Mouse (Mus musculus) neural tube, embryonic 14.5 days (tissue): Measurements from ENCODE around the gene Tmem132a. TPM values are rescaled to one million over a fixed set of nuclear protein-coding genes. Genes with fewer than 3 reads are reported as not detected.
A peak's percentile ranks its signal among the peaks of the same experiment; 100 is the strongest.

Experiments
- ATAC-seq: fragments of 200-750 bp; cut with Nextera tagmentation; 2 replicates; pipeline ENCODE4 v1.8.0; 2017; ENCODE audit warnings: low read depth, mild to moderate bottlenecking, moderate TSS enrichment, moderate library complexity
- H3K27ac ChIP-seq: fragments of 300-500 bp; sonication (generic); 2 replicates; pipeline ENCODE4 v1.5.1; 2014; ENCODE audit warnings: low read depth, mild to moderate bottlenecking, control low read depth, low read length, moderate library complexity, mixed read lengths
- H3K27me3 ChIP-seq: fragments of 300-500 bp; sonication (generic); 2 replicates; pipeline ENCODE4 v1.6.1; 2014; ENCODE audit warnings: low read length; ENCODE audit not compliant: control insufficient read depth, insufficient read depth
- H3K36me3 ChIP-seq: fragments of 300-500 bp; sonication (generic); 2 replicates; pipeline ENCODE4 v1.6.1; 2014; ENCODE audit warnings: low read length, mixed read lengths; ENCODE audit not compliant: control insufficient read depth, insufficient read depth
- H3K4me1 ChIP-seq: fragments of 300-500 bp; sonication (generic); 2 replicates; pipeline ENCODE4 v1.6.1; 2014; ENCODE audit warnings: low read length; ENCODE audit not compliant: control insufficient read depth, insufficient read depth
- H3K4me2 ChIP-seq: fragments of 300-500 bp; sonication (generic); 2 replicates; pipeline ENCODE4 v1.6.1; 2014; ENCODE audit warnings: mild to moderate bottlenecking, low read depth, low read length, control low read depth
- H3K4me3 ChIP-seq: fragments of 300-500 bp; sonication (generic); 2 replicates; pipeline ENCODE4 v1.5.1; 2014; ENCODE audit warnings: low read depth, low read length, control low read depth, mixed read lengths
- H3K9ac ChIP-seq: fragments of 300-500 bp; sonication (generic); replicated peaks from 2 replicates; pipeline ENCODE4 v1.6.1; 2014; ENCODE audit warnings: low read depth, mild to moderate bottlenecking, control low read depth, low read length, mixed read lengths
- H3K9me3 ChIP-seq: fragments of 300-500 bp; sonication (generic); 2 replicates; pipeline ENCODE4 v1.6.1; 2016; ENCODE audit warnings: low read length; ENCODE audit not compliant: control insufficient read depth
- WGBS: fragments of 180-500 bp; shearing (Covaris S2); extraction: QIAGEN DNeasy Blood & Tissue Kit; methylation state at CpG from one replicate; pipeline ENCODE4 v1.1.7; 2014; 5-methylcytosine and 5-hydroxymethylcytosine counted together
- polyA plus RNA-seq: library from polyadenylated mRNA; unstranded; fragments of >200 nt; fragmentation: Nextera tagmentation; extraction: Ambion mirVana; gene quantifications from 2 replicates; pipeline ENCODE4 v1.2.1, GENCODE M21; 2014

Tmem132a gene
- polyA plus RNA-seq, 1 experiment from 2014 or later, result 132 TPM

GRCm38 (mm10) chr19:10867946-10868622 is 1.7 kb downstream of the Tmem132a start:
- Histone ChIP-seq H3K4me2 (peak overlapping the region; percentile 90), H3K9me3 (no peaks in the 10 kb centered on the region), H3K27me3 (no peaks in the 10 kb centered on the region), H3K36me3 (peaks cover 48% of the 10 kb centered on the region), H3K4me3 (peak overlapping the region; percentile 88), H3K27ac (0 out of 2 replicates have a peak overlapping the region, but pooled peaks have one; percentile 28), H3K9ac (peak overlapping the region; percentile 96), H3K4me1 (peaks cover 14% of the 10 kb centered on the region; the same call in 1 of the 2 replicates)
- WGBS, result 37% methylated on average over 5 of the region's 5 CpGs
- no peak for ATAC-seq

DNA sequence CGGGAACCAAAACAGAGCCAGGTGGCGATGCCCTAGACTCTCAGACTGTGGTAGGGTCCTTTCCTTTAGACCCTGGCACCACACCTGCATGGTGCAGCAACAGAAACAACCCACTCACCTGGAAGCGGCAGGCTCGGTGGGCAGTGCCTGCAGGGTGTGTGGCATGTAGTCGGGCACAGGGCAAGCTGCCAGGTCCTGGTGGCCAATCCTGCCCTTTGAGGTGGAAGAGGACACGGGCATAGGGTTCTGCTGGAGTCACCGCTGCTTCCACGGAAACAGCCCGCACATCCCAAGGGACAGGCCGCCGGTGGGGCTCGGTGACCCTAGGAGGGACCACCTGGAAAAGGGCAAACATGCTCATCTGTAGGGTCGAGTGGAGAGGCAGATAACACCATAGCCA is 3.4 kb downstream of the Tmem132a start:
- Histone ChIP-seq H3K27ac (no peak overlapping the region), H3K4me2 (no peak overlapping the region), H3K36me3 (peaks cover 51% of the 10 kb centered on the region), H3K4me3 (no peak overlapping the region), H3K4me1 (peaks cover 14% of the 10 kb centered on the region; the same call in 1 of the 2 replicates), H3K9me3 (no peaks in the 10 kb centered on the region), H3K27me3 (no peaks in the 10 kb centered on the region), H3K9ac (no peak overlapping the region)
- no peak for ATAC-seq
- 91% methylated on average over 13 of the region's 13 CpGs for WGBS

GRCm38 (mm10) chr19:10860072-10860497 is 9.7 kb downstream of the Tmem132a start:
- Histone ChIP-seq H3K4me3 (no peak overlapping the region), H3K4me2 (no peak overlapping the region), H3K36me3 (peaks cover 83% of the 10 kb centered on the region), H3K4me1 (no peaks in the 10 kb centered on the region), H3K9me3 (no peaks in the 10 kb centered on the region), H3K27ac (no peak overlapping the region), H3K27me3 (no peaks in the 10 kb centered on the region), H3K9ac (no peak overlapping the region)
- 53% methylated on average over 21 of the region's 22 CpGs for WGBS
- no peak for ATAC-seq

- Histone ChIP-seq H3K4me3 (no peak overlapping the region), H3K4me2 (no peak overlapping the region), H3K9me3 (no peaks in the 10 kb centered on the region), H3K27me3 (no peaks in the 10 kb centered on the region), H3K9ac (no peak overlapping the region), H3K4me1 (no peaks in the 10 kb centered on the region), H3K36me3 (peaks cover 49% of the 10 kb centered on the region), H3K27ac (no peak overlapping the region)
- ATAC-seq, result peak; percentile 25; the same call in 1 of the 2 replicates
- 38% methylated on average over 2 of the region's 2 CpGs for WGBS
Measured at GRCm38 (mm10) chr19:10856520-10856919, 13.2 kb downstream of the Tmem132a start.

- no peak overlapping the region for H3K4me3 ChIP-seq
- H3K36me3 ChIP-seq, result peaks cover 38% of the 10 kb centered on the region
- H3K27me3 ChIP-seq, result no peaks in the 10 kb centered on the region
- no peak for ATAC-seq
- no peaks in the 10 kb centered on the region for H3K4me1 ChIP-seq
- no peaks in the 10 kb centered on the region for H3K9me3 ChIP-seq
- no peak overlapping the region for H3K27ac ChIP-seq
- 91% methylated on average over 3 of the region's 3 CpGs for WGBS
- no peak overlapping the region for H3K4me2 ChIP-seq
- no peak overlapping the region for H3K9ac ChIP-seq
Measured at GRCm38 (mm10) chr19:10855422-10855821, 14.3 kb downstream of the Tmem132a start.

GRCm38 (mm10) chr19:10847311-10848087 is 22.2 kb downstream of the Tmem132a start:
- WGBS, result 24% methylated on average over 3 of the region's 3 CpGs
- H3K4me3 ChIP-seq, result no peak overlapping the region
- H3K36me3 ChIP-seq, result no peaks in the 10 kb centered on the region
- no peak overlapping the region for H3K4me2 ChIP-seq
- no peak; the same call in 1 of the 2 replicates for ATAC-seq
- H3K27me3 ChIP-seq, result no peaks in the 10 kb centered on the region
- H3K9me3 ChIP-seq, result no peaks in the 10 kb centered on the region
- no peak overlapping the region for H3K27ac ChIP-seq
- no peak overlapping the region for H3K9ac ChIP-seq
- H3K4me1 ChIP-seq, result no peaks in the 10 kb centered on the region

- H3K4me3 ChIP-seq, result no peak overlapping the region
- peak; percentile 26; the same call in 1 of the 2 replicates for ATAC-seq
- no peaks in the 10 kb centered on the region for H3K9me3 ChIP-seq
- no peaks in the 10 kb centered on the region for H3K36me3 ChIP-seq
- no peak overlapping the region for H3K27ac ChIP-seq
- H3K27me3 ChIP-seq, result no peaks in the 10 kb centered on the region
- 55% methylated on average over 7 of the region's 7 CpGs for WGBS
- no peaks in the 10 kb centered on the region for H3K4me1 ChIP-seq
- no peak overlapping the region for H3K4me2 ChIP-seq
- no peak overlapping the region for H3K9ac ChIP-seq
Measured at GRCm38 (mm10) chr19:10846150-10846549, 23.6 kb downstream of the Tmem132a start.

- Histone ChIP-seq H3K27me3 (no peaks in the 10 kb centered on the region), H3K36me3 (no peaks in the 10 kb centered on the region), H3K4me1 (no peaks in the 10 kb centered on the region), H3K27ac (no peak overlapping the region), H3K9me3 (no peaks in the 10 kb centered on the region), H3K9ac (no peak overlapping the region), H3K4me2 (no peak overlapping the region), H3K4me3 (no peak overlapping the region)
- 80% methylated on average over 3 of the region's 3 CpGs for WGBS
- no peak for ATAC-seq
Measured at GRCm38 (mm10) chr19:10845454-10845853, 24.3 kb downstream of the Tmem132a start.

GRCm38 (mm10) chr19:10844206-10844605 is 25.5 kb downstream of the Tmem132a start:
- no peak overlapping the region for H3K9ac ChIP-seq
- H3K4me3 ChIP-seq, result no peak overlapping the region
- no peak for ATAC-seq
- no peaks in the 10 kb centered on the region for H3K36me3 ChIP-seq
- 89% methylated on average over 5 of the region's 5 CpGs for WGBS
- no peaks in the 10 kb centered on the region for H3K27me3 ChIP-seq
- H3K27ac ChIP-seq, result no peak overlapping the region
- H3K4me2 ChIP-seq, result no peak overlapping the region
- no peaks in the 10 kb centered on the region for H3K4me1 ChIP-seq
- H3K9me3 ChIP-seq, result no peaks in the 10 kb centered on the region
